Comparison of ENCODE assay signal across 16 mouse cellular contexts in genomic region chr8:110793511-110793910, GRCm38 (mm10). TPM values are rescaled to one million over a fixed set of nuclear protein-coding genes. Genes with fewer than 3 reads are reported as not detected.
DNase-seq lines count a peak whose midpoint lies in the region; ATAC-seq and TF ChIP-seq lines count a peak whose summit lies in the region.
"Had no signal": no experiment of that assay in that cellular context is flagged by ENCODE, and none has a peak within 500 bp of the region (broad histone marks: within the 10 kb centered on the region; RNA-seq: fewer than 3 reads in every experiment).

No protein-coding gene starts in this region.

- ATAC-seq in megakaryocyte, adult 5-6 weeks (ENCODE audit: poor library complexity, severe bottlenecking) = no peak
- no peak for ATAC-seq in hindbrain, embryonic 11.5 days (ENCODE audit: low FRiP score)
- ATAC-seq in megakaryocyte progenitor cell, adult 5-6 weeks (replicated peaks; ENCODE audit: poor library complexity) = no peak
- ATAC-seq: CD4-positive, CD25-positive, alpha-beta regulatory T cell, adult 4 months had no signal

- peak overlapping the region; percentile 84 for H3K27ac ChIP-seq in small intestine, adult 2 months (ENCODE audit: insufficient read depth, low read depth, low read length)
- H3K27ac ChIP-seq in hindbrain, embryonic 11.5 days (ENCODE audit: low read depth, low read length) = no peak overlapping the region
- H3K27ac ChIP-seq: heart, embryonic 13.5 days; liver, embryonic 13.5 days; midbrain, embryonic 10.5 days had no signal

- peak overlapping the region; percentile 83 for H3K4me3 ChIP-seq in megakaryocyte, embryonic 14.5 days (replicated peaks)
- peak overlapping the region; percentile 43 for H3K4me3 ChIP-seq in small intestine, adult 2 months (ENCODE audit: low read depth, low read length)
- no peak overlapping the region for H3K4me3 ChIP-seq in hindbrain, embryonic 11.5 days (ENCODE audit: low read depth, low read length)
- H3K4me3 ChIP-seq: heart, embryonic 13.5 days; liver, embryonic 13.5 days; midbrain, embryonic 10.5 days had no signal

- no peak for TF ChIP-seq CTCF in small intestine, adult 2 months (IDR thresholded peaks at IDR 0.05; ENCODE audit: extremely low read depth, insufficient read length, insufficient replicate concordance, low read depth, low read length)

- no peak for TF ChIP-seq POLR2A in small intestine, adult 2 months (IDR thresholded peaks at IDR 0.05; ENCODE audit: low read depth, low read length)

- H3K9ac ChIP-seq in hindbrain, embryonic 11.5 days (ENCODE audit: low read depth, low read length) = no peak overlapping the region
- H3K9ac ChIP-seq: forebrain, postnatal 0 days; heart, embryonic 13.5 days; liver, embryonic 13.5 days had no signal

- peaks cover 32% of the 10 kb centered on the region for H3K9me3 ChIP-seq in megakaryocyte, embryonic 14.5 days
- H3K9me3 ChIP-seq in hindbrain, embryonic 11.5 days (ENCODE audit: control insufficient read depth, low read length) = no peaks in the 10 kb centered on the region

- H3K27me3 ChIP-seq in megakaryocyte, embryonic 14.5 days (replicated peaks) = peaks cover 20% of the 10 kb centered on the region
- no peaks in the 10 kb centered on the region for H3K27me3 ChIP-seq in small intestine, adult 2 months (ENCODE audit: control insufficient read depth, insufficient read depth, low read length)
- no peaks in the 10 kb centered on the region for H3K27me3 ChIP-seq in hindbrain, embryonic 11.5 days (ENCODE audit: control insufficient read depth, insufficient read depth, low read length)
- H3K27me3 ChIP-seq: heart, embryonic 13.5 days had no signal

- H3K4me2 ChIP-seq in hindbrain, embryonic 11.5 days (replicated peaks; ENCODE audit: low read depth, low read length) = no peak overlapping the region
- H3K4me2 ChIP-seq: heart, embryonic 13.5 days; liver, embryonic 13.5 days had no signal

- WGBS in small intestine, adult 2 months = 30% methylated on average over 9 of the region's 9 CpGs
- 84% methylated on average over 9 of the region's 9 CpGs for WGBS in hindbrain, embryonic 11.5 days

- peaks cover 63% of the 10 kb centered on the region for H3K4me1 ChIP-seq in megakaryocyte, embryonic 14.5 days
- H3K4me1 ChIP-seq in small intestine, adult 2 months (ENCODE audit: control insufficient read depth, insufficient read depth, insufficient read length, low read length) = peaks cover 27% of the 10 kb centered on the region
- H3K4me1 ChIP-seq in hindbrain, embryonic 11.5 days (replicated peaks; ENCODE audit: control insufficient read depth, insufficient read depth, low read length) = no peaks in the 10 kb centered on the region
- H3K4me1 ChIP-seq: liver, embryonic 13.5 days had no signal

- no peaks in the 10 kb centered on the region for H3K36me3 ChIP-seq in megakaryocyte, embryonic 14.5 days (replicated peaks; ENCODE audit: low read length)
- H3K36me3 ChIP-seq in small intestine, adult 2 months (ENCODE audit: control insufficient read depth, insufficient read depth, low read length) = no peaks in the 10 kb centered on the region
- H3K36me3 ChIP-seq in hindbrain, embryonic 11.5 days (ENCODE audit: control insufficient read depth, insufficient read depth, low read length) = no peaks in the 10 kb centered on the region
- H3K36me3 ChIP-seq: heart, embryonic 13.5 days; liver, embryonic 13.5 days; midbrain, embryonic 10.5 days had no signal

- DNase-seq in kidney, adult 11 months = peak; percentile 32
- DNase-seq in kidney, postnatal 4 days = no peak
- peak; percentile 60 for DNase-seq in adipocyte (ENCODE audit: low spot score)
- DNase-seq in hindbrain, embryonic 11.5 days (ENCODE audit: low spot score) = no peak
- DNase-seq: adrenal gland, postnatal 10 days; cerebellum, adult 11-12 months; gastrocnemius, postnatal 36 days; liver, embryonic 13.5 days had no signal

RNA-seq across cellular contexts. Expression of gene Il34, which starts 12.2 kb away (rescaled TPM):
- 3.7 and 20.1 TPM in 2 replicates for polyA plus RNA-seq in megakaryocyte, embryonic 14.5 days (2012; ENCODE audit: insufficient read depth, low replicate concordance)
- total RNA-seq in megakaryocyte, adult 5-6 weeks (2015) = not detected in 2 replicates
- total RNA-seq in megakaryocyte, adult 5-6 weeks (2017) = not detected in 2 replicates
- polyA plus RNA-seq in small intestine, adult 2 months (2012; rRNA removed) = 7.6 and 16.7 TPM in 2 replicates
- polyA plus RNA-seq in hindbrain, embryonic 11.5 days (2014; fragmentation: Nextera tagmentation; extraction: Ambion mirVana) = 0.19 and 1.4 TPM in 2 replicates
- total RNA-seq in megakaryocyte progenitor cell, adult 5-6 weeks (2015) = not detected in 2 replicates
- total RNA-seq in megakaryocyte progenitor cell, adult 5-6 weeks (2017) = not detected in 2 replicates
- polyA plus RNA-seq: CD4-positive, CD25-positive, alpha-beta regulatory T cell, adult 4 months had no signal

RNA-seq across cellular contexts. Expression of gene Cog4, which starts 52.9 kb away (rescaled TPM):
- 0.61 and 14.0 TPM in 2 replicates for polyA plus RNA-seq in megakaryocyte, embryonic 14.5 days (2012; ENCODE audit: insufficient read depth, low replicate concordance)
- 13.6 and 17.4 TPM in 2 replicates for total RNA-seq in megakaryocyte, adult 5-6 weeks (2015)
- 31.8 and 35.4 TPM in 2 replicates for total RNA-seq in megakaryocyte, adult 5-6 weeks (2017)
- 13.5 and 21.6 TPM in 2 replicates for polyA plus RNA-seq in small intestine, adult 2 months (2012; rRNA removed)
- 66.9 and 67.6 TPM in 2 replicates for polyA plus RNA-seq in hindbrain, embryonic 11.5 days (2014; fragmentation: Nextera tagmentation; extraction: Ambion mirVana)
- 10.7 and 11.2 TPM in 2 replicates for total RNA-seq in megakaryocyte progenitor cell, adult 5-6 weeks (2015)
- 27.7 and 30.7 TPM in 2 replicates for total RNA-seq in megakaryocyte progenitor cell, adult 5-6 weeks (2017)

RNA-seq across cellular contexts. Expression of gene Sf3b3, which starts 53.1 kb away (rescaled TPM):
- 3.4 TPM in 1 of 2 replicates, not detected in the other for polyA plus RNA-seq in megakaryocyte, embryonic 14.5 days (2012; ENCODE audit: insufficient read depth, low replicate concordance)
- total RNA-seq in megakaryocyte, adult 5-6 weeks (2015) = 58.4 and 63.2 TPM in 2 replicates
- total RNA-seq in megakaryocyte, adult 5-6 weeks (2017) = 74.7 and 87.7 TPM in 2 replicates
- polyA plus RNA-seq in small intestine, adult 2 months (2012; rRNA removed) = 9.1 and 14.4 TPM in 2 replicates
- polyA plus RNA-seq in hindbrain, embryonic 11.5 days (2014; fragmentation: Nextera tagmentation; extraction: Ambion mirVana) = 161 and 190 TPM in 2 replicates
- total RNA-seq in megakaryocyte progenitor cell, adult 5-6 weeks (2015) = 123 and 140 TPM in 2 replicates
- total RNA-seq in megakaryocyte progenitor cell, adult 5-6 weeks (2017) = 162 and 197 TPM in 2 replicates

Comparison
In these comparisons a context has a peak if more than half of its experiments do, and no peak if none do; other contexts are left out.
1. DNase-seq: peak in kidney, adult 11 months (single experiment) and adipocyte (single experiment); none in kidney, postnatal 4 days (0 of 2) and hindbrain, embryonic 11.5 days (single experiment).
2. RNA of gene Sf3b3, which starts 53.1 kb away (polyA plus RNA-seq): 161 to 190 TPM in hindbrain, embryonic 11.5 days; 9.1 to 14.4 TPM in small intestine, adult 2 months and 3.4 TPM in megakaryocyte, embryonic 14.5 days; every median in the first group is over 10 times any median in the second.